Mouse (Mus musculus) midbrain, embryonic 14.5 days (tissue): ENCODE measurements around the gene Vps13d. TPM values are rescaled to one million over a fixed set of nuclear protein-coding genes. Genes with fewer than 3 reads are reported as not detected.

Source experiments
- ATAC-seq: fragments of 200-750 bp; cut with Nextera tagmentation; 2 replicates; pipeline ENCODE4 v1.8.0; 2017; ENCODE audit warnings: moderate number of reproducible peaks, moderate library complexity; ENCODE audit not compliant: low FRiP score, low TSS enrichment
- DNase-seq: peaks from one replicate; pipeline ENCODE4 v3.0.0-alpha.2; 2015
- H3K27ac ChIP-seq: fragments of 300-500 bp; sonication (generic); replicated peaks from 2 replicates; pipeline ENCODE4 v1.5.1; 2014; ENCODE audit warnings: mild to moderate bottlenecking, low read depth, low read length, moderate library complexity
- H3K27me3 ChIP-seq: fragments of 300-500 bp; sonication (generic); 2 replicates; pipeline ENCODE4 v1.6.1; 2014; ENCODE audit warnings: low read length, control low read depth, mixed read lengths; ENCODE audit not compliant: control insufficient read depth, insufficient read depth
- H3K36me3 ChIP-seq: fragments of 300-500 bp; sonication (generic); 2 replicates; pipeline ENCODE4 v1.6.1; 2014; ENCODE audit warnings: low read length, control low read depth; ENCODE audit not compliant: control insufficient read depth, insufficient read depth
- H3K4me1 ChIP-seq: fragments of 300-500 bp; sonication (generic); 2 replicates; pipeline ENCODE4 v1.6.1; 2014; ENCODE audit warnings: mild to moderate bottlenecking, antibody characterized with exemption, low read length, control low read depth; ENCODE audit not compliant: control insufficient read depth, insufficient read depth
- H3K4me2 ChIP-seq: fragments of 300-500 bp; sonication (generic); 2 replicates; pipeline ENCODE4 v1.6.1; 2014; ENCODE audit warnings: mild to moderate bottlenecking, low read length, moderate library complexity
- H3K4me3 ChIP-seq: fragments of 300-500 bp; sonication (generic); replicated peaks from 2 replicates; pipeline ENCODE4 v1.5.1; 2014; ENCODE audit warnings: low read depth, low read length
- H3K9ac ChIP-seq: fragments of 300-500 bp; sonication (generic); replicated peaks from 2 replicates; pipeline ENCODE4 v1.6.1; 2014; ENCODE audit warnings: mild to moderate bottlenecking, low read length, moderate library complexity
- H3K9me3 ChIP-seq: fragments of 300-500 bp; sonication (generic); 2 replicates; pipeline ENCODE4 v1.6.1; 2016; ENCODE audit warnings: low read length, control low read depth, mixed read lengths; ENCODE audit not compliant: control insufficient read depth
- WGBS: fragments of 180-500 bp; shearing (Covaris S2); extraction: QIAGEN DNeasy Blood & Tissue Kit; methylation state at CpG from one replicate; pipeline ENCODE4 v1.1.7; 2014; 5-methylcytosine and 5-hydroxymethylcytosine counted together
- polyA plus RNA-seq: library from polyadenylated mRNA; unstranded; fragments of >200 nt; fragmentation: Nextera tagmentation; extraction: Ambion mirVana; gene quantifications from 2 replicates; pipeline ENCODE4 v1.2.1, GENCODE M21; 2014

The Vps13d gene
- polyA plus RNA-seq, 1 experiment from 2014 or later, result 13.3 TPM

- WGBS, result 66% methylated on average over 3 of the region's 3 CpGs
- ATAC-seq, result no peak
- DNase-seq, result no peak
- Histone ChIP-seq H3K27ac (no peak overlapping the region), H3K27me3 (no peaks in the 10 kb centered on the region), H3K36me3 (peaks cover 26% of the 10 kb centered on the region), H3K4me2 (no peak overlapping the region), H3K4me3 (no peak overlapping the region), H3K4me1 (no peaks in the 10 kb centered on the region), H3K9me3 (no peaks in the 10 kb centered on the region), H3K9ac (no peak overlapping the region)
These were observed 183.6 kb downstream of the Vps13d start for GRCm38 (mm10) chr4:145011156-145011555.

GRCm38 (mm10) chr4:145009934-145010333 is 184.9 kb downstream of the Vps13d start:
- H3K4me1 ChIP-seq, result no peaks in the 10 kb centered on the region
- H3K9ac ChIP-seq, result no peak overlapping the region
- H3K27me3 ChIP-seq, result no peaks in the 10 kb centered on the region
- no peak overlapping the region for H3K4me3 ChIP-seq
- H3K36me3 ChIP-seq, result peaks cover 14% of the 10 kb centered on the region; the same call in 1 of the 2 replicates
- H3K27ac ChIP-seq, result no peak overlapping the region
- 96% methylated on average over 7 of the region's 7 CpGs for WGBS
- DNase-seq (no peak), ATAC-seq (no peak)
- no peaks in the 10 kb centered on the region for H3K9me3 ChIP-seq
- no peak overlapping the region for H3K4me2 ChIP-seq

- no peak for ATAC-seq
- H3K27me3 ChIP-seq, result no peaks in the 10 kb centered on the region
- H3K9ac ChIP-seq, result no peak overlapping the region
- no peak overlapping the region for H3K27ac ChIP-seq
- DNase-seq, result no peak
- no peak overlapping the region for H3K4me3 ChIP-seq
- H3K4me1 ChIP-seq, result no peaks in the 10 kb centered on the region
- no peak overlapping the region for H3K4me2 ChIP-seq
- H3K9me3 ChIP-seq, result no peaks in the 10 kb centered on the region
- WGBS, result 84% methylated on average over 3 of the region's 3 CpGs
- H3K36me3 ChIP-seq, result 0 out of 2 replicates have a peak, but pooled peaks cover 9% of the 10 kb centered on the region
These were observed 185.4 kb downstream of the Vps13d start for GRCm38 (mm10) chr4:145009437-145009836.

- Histone ChIP-seq H3K4me2 (no peak overlapping the region), H3K9ac (no peak overlapping the region), H3K4me1 (no peaks in the 10 kb centered on the region), H3K27me3 (no peaks in the 10 kb centered on the region), H3K9me3 (no peaks in the 10 kb centered on the region), H3K27ac (no peak overlapping the region), H3K36me3 (0 out of 2 replicates have a peak, but pooled peaks cover 3% of the 10 kb centered on the region), H3K4me3 (no peak overlapping the region)
- WGBS, result 96% methylated on average over 4 of the region's 4 CpGs
- ATAC-seq (no peak), DNase-seq (no peak)
These were observed 188.8 kb downstream of the Vps13d start for GRCm38 (mm10) chr4:145005943-145006545.

GRCm38 (mm10) chr4:145004176-145004575 is 190.6 kb downstream of the Vps13d start:
- H3K27me3 ChIP-seq, result no peaks in the 10 kb centered on the region
- H3K9me3 ChIP-seq, result no peaks in the 10 kb centered on the region
- H3K27ac ChIP-seq, result no peak overlapping the region
- H3K4me3 ChIP-seq, result no peak overlapping the region
- no peak for ATAC-seq
- no peak overlapping the region for H3K4me2 ChIP-seq
- WGBS, result 90% methylated on average over 6 of the region's 6 CpGs
- H3K9ac ChIP-seq, result no peak overlapping the region
- no peak for DNase-seq
- 0 out of 2 replicates have a peak, but pooled peaks cover 3% of the 10 kb centered on the region for H3K36me3 ChIP-seq
- no peaks in the 10 kb centered on the region for H3K4me1 ChIP-seq

- Histone ChIP-seq H3K4me3 (no peak overlapping the region), H3K27me3 (no peaks in the 10 kb centered on the region), H3K4me1 (no peaks in the 10 kb centered on the region), H3K36me3 (0 out of 2 replicates have a peak, but pooled peaks cover 3% of the 10 kb centered on the region), H3K9ac (no peak overlapping the region), H3K27ac (no peak overlapping the region), H3K4me2 (no peak overlapping the region), H3K9me3 (no peaks in the 10 kb centered on the region)
- ATAC-seq, result no peak
- WGBS, result 95% methylated on average over 1 of the region's 1 CpGs
- no peak for DNase-seq
These were observed 192.1 kb downstream of the Vps13d start for GRCm38 (mm10) chr4:145002733-145003132.

GRCm38 (mm10) chr4:144999903-145000382 is 194.9 kb downstream of the Vps13d start:
- ATAC-seq, result peak; percentile 43; the same call in 1 of the 2 replicates
- WGBS, result 57% methylated on average over 20 of the region's 20 CpGs
- H3K36me3 ChIP-seq, result 0 out of 2 replicates have a peak, but pooled peaks cover 3% of the 10 kb centered on the region
- H3K4me1 ChIP-seq, result no peaks in the 10 kb centered on the region
- no peak overlapping the region for H3K4me3 ChIP-seq
- H3K9me3 ChIP-seq, result no peaks in the 10 kb centered on the region
- no peak overlapping the region for H3K4me2 ChIP-seq
- no peak overlapping the region for H3K27ac ChIP-seq
- H3K27me3 ChIP-seq, result no peaks in the 10 kb centered on the region
- peak; percentile 61 for DNase-seq
- no peak overlapping the region for H3K9ac ChIP-seq

- ATAC-seq (no peak), DNase-seq (no peak)
- 75% methylated on average over 6 of the region's 6 CpGs for WGBS
- H3K4me1 ChIP-seq, result no peaks in the 10 kb centered on the region
- H3K9ac ChIP-seq, result no peak overlapping the region
- no peak overlapping the region for H3K27ac ChIP-seq
- no peaks in the 10 kb centered on the region for H3K27me3 ChIP-seq
- no peak overlapping the region for H3K4me2 ChIP-seq
- 0 out of 2 replicates have a peak, but pooled peaks cover 3% of the 10 kb centered on the region for H3K36me3 ChIP-seq
- no peaks in the 10 kb centered on the region for H3K9me3 ChIP-seq
- no peak overlapping the region for H3K4me3 ChIP-seq
These were observed 195.3 kb downstream of the Vps13d start for GRCm38 (mm10) chr4:144999572-144999880.
